13 mouse cellular contexts compared by ENCODE assay signal in the genomic region with DNA sequence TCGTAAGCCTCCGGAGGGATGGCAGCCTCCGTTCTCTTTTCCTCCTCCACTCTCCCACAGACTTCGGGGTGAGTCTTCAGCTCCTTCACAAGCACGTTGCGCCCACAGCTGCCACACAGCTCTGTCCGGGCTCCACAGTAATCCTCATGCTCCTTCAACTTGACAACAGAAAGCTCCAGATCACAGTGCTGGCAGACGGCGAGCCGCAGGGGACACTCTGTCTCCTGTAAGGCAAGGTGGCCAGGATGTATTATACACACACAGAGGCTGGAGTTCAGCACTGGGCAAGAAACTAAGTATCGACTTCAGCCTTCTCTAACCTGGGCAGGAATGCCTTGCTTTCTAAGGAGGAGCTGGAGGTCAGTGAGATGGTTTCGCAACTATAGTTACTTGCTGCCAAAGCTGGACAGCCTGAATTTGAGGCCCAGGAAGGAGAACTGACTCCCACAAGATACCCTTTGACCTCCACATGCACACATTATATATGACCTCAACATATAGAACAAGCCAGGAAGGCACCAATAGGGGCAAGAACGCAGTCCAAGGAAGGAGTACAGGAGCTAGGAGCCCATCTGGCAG.
"Had no signal": no experiment of that assay in that cellular context is flagged by ENCODE, and none has a peak within 500 bp of the region (broad histone marks: within the 10 kb centered on the region; RNA-seq: fewer than 3 reads in every experiment).

No protein-coding gene starts in this region.

- DNase-seq: kidney, adult 8-10 months; kidney, postnatal 25 days; liver, embryonic 13.5 days; liver, postnatal 0 days; thymus, postnatal 4 days had no signal

- H3K4me3 ChIP-seq: limb, embryonic 10.5 days; liver, embryonic 13.5 days; megakaryocyte, embryonic 14.5 days; midbrain, embryonic 15.5 days; neural tube, embryonic 12.5 days; stomach, embryonic 15.5 days had no signal

- H3K9ac ChIP-seq: liver, embryonic 13.5 days; liver, postnatal 0 days; midbrain, embryonic 15.5 days; neural tube, embryonic 12.5 days; stomach, embryonic 15.5 days had no signal

- H3K4me1 ChIP-seq: neural tube, embryonic 12.5 days; stomach, embryonic 15.5 days had no signal

- H3K27me3 ChIP-seq: liver, embryonic 13.5 days; megakaryocyte, embryonic 14.5 days; midbrain, embryonic 15.5 days; neural tube, embryonic 12.5 days; stomach, embryonic 15.5 days had no signal

- ATAC-seq: intestine, postnatal 0 days; liver, postnatal 0 days; midbrain, embryonic 15.5 days had no signal

- H3K9me3 ChIP-seq: limb, embryonic 10.5 days; liver, embryonic 13.5 days; midbrain, embryonic 15.5 days; neural tube, embryonic 12.5 days; stomach, embryonic 15.5 days had no signal

- H3K27ac ChIP-seq: limb, embryonic 10.5 days; liver, embryonic 13.5 days; macrophage; midbrain, embryonic 15.5 days; neural tube, embryonic 12.5 days; stomach, embryonic 15.5 days had no signal

- H3K4me2 ChIP-seq: liver, embryonic 13.5 days; midbrain, embryonic 11.5 days; midbrain, embryonic 15.5 days; neural tube, embryonic 12.5 days; stomach, embryonic 15.5 days had no signal
